Mouse (Mus musculus): ENCODE results near the gene Gng3. TPM values are rescaled to one million over a fixed set of nuclear protein-coding genes. Genes with fewer than 3 reads are reported as not detected.

Gene Gng3
- 187 and 233 TPM in 2 replicates for polyA plus RNA-seq (2012; rRNA removed)

GRCm38 (mm10) chr19:8839103-8839907 is at the start of gene Gng3:
Gene Gng3 (minus strand): TSS chr19:8839194.
- no peak for TF ChIP-seq CTCF (IDR thresholded peaks at IDR 0.05; ENCODE audit: borderline replicate concordance, extremely low read depth, insufficient read depth, insufficient read length)
- TF ChIP-seq POLR2A (IDR thresholded peaks at IDR 0.05; ENCODE audit: borderline replicate concordance, extremely low read depth, insufficient read depth, insufficient read length, poor library complexity, severe bottlenecking), result peak; percentile 34; the same call in 1 of the 2 replicates
- peak; percentile 98 for DNase-seq (ENCODE audit: low read depth)

GRCm38 (mm10) chr19:8887585-8888463 is 48.8 kb upstream of the Gng3 start:
- no peak for DNase-seq (ENCODE audit: low read depth)
- no peak for TF ChIP-seq CTCF (IDR thresholded peaks at IDR 0.05; ENCODE audit: borderline replicate concordance, extremely low read depth, insufficient read depth, insufficient read length)
- no peak for TF ChIP-seq POLR2A (IDR thresholded peaks at IDR 0.05; ENCODE audit: borderline replicate concordance, extremely low read depth, insufficient read depth, insufficient read length, poor library complexity, severe bottlenecking)

- no peak for DNase-seq (ENCODE audit: low read depth)
- TF ChIP-seq POLR2A (IDR thresholded peaks at IDR 0.05; ENCODE audit: borderline replicate concordance, extremely low read depth, insufficient read depth, insufficient read length, poor library complexity, severe bottlenecking), result no peak
- TF ChIP-seq CTCF (IDR thresholded peaks at IDR 0.05; ENCODE audit: borderline replicate concordance, extremely low read depth, insufficient read depth, insufficient read length), result no peak
Observed at GRCm38 (mm10) chr19:8886916-8887584, 48.1 kb upstream of the Gng3 start.

- TF ChIP-seq CTCF (IDR thresholded peaks at IDR 0.05; ENCODE audit: borderline replicate concordance, extremely low read depth, insufficient read depth, insufficient read length) (no peak), POLR2A (IDR thresholded peaks at IDR 0.05; ENCODE audit: borderline replicate concordance, extremely low read depth, insufficient read depth, insufficient read length, poor library complexity, severe bottlenecking) (no peak)
- no peak for DNase-seq (ENCODE audit: low read depth)
Observed at GRCm38 (mm10) chr19:8883616-8884015, 44.6 kb upstream of the Gng3 start, which contains the start of the genes Lbhd1 and Gm49403. Gene Lbhd1 (plus strand): TSS chr19:8883732. Gene Gm49403 (plus strand): TSS chr19:8883930.

GRCm38 (mm10) chr19:8881034-8881392 is 42.0 kb upstream of the Gng3 start:
- no peak for DNase-seq (ENCODE audit: low read depth)
- TF ChIP-seq POLR2A (IDR thresholded peaks at IDR 0.05; ENCODE audit: borderline replicate concordance, extremely low read depth, insufficient read depth, insufficient read length, poor library complexity, severe bottlenecking) (no peak), CTCF (IDR thresholded peaks at IDR 0.05; ENCODE audit: borderline replicate concordance, extremely low read depth, insufficient read depth, insufficient read length) (no peak)

GRCm38 (mm10) chr19:8880311-8881033 is 41.5 kb upstream of the Gng3 start, which contains the start of gene Uqcc3:
Gene Uqcc3 (minus strand): TSS chr19:8880923.
- TF ChIP-seq POLR2A (IDR thresholded peaks at IDR 0.05; ENCODE audit: borderline replicate concordance, extremely low read depth, insufficient read depth, insufficient read length, poor library complexity, severe bottlenecking) (peak; percentile 56; the same call in 1 of the 2 replicates), CTCF (IDR thresholded peaks at IDR 0.05; ENCODE audit: borderline replicate concordance, extremely low read depth, insufficient read depth, insufficient read length) (no peak)
- peak; percentile 96 for DNase-seq (ENCODE audit: low read depth)

GRCm38 (mm10) chr19:8875031-8875430 is 36.0 kb upstream of the Gng3 start:
- TF ChIP-seq POLR2A (IDR thresholded peaks at IDR 0.05; ENCODE audit: borderline replicate concordance, extremely low read depth, insufficient read depth, insufficient read length, poor library complexity, severe bottlenecking) (no peak), CTCF (IDR thresholded peaks at IDR 0.05; ENCODE audit: borderline replicate concordance, extremely low read depth, insufficient read depth, insufficient read length) (no peak)
- no peak for DNase-seq (ENCODE audit: low read depth)

GRCm38 (mm10) chr19:8872266-8872840 is 33.4 kb upstream of the Gng3 start:
- DNase-seq (ENCODE audit: low read depth), result no peak
- no peak for TF ChIP-seq POLR2A (IDR thresholded peaks at IDR 0.05; ENCODE audit: borderline replicate concordance, extremely low read depth, insufficient read depth, insufficient read length, poor library complexity, severe bottlenecking)
- no peak for TF ChIP-seq CTCF (IDR thresholded peaks at IDR 0.05; ENCODE audit: borderline replicate concordance, extremely low read depth, insufficient read depth, insufficient read length)

- TF ChIP-seq POLR2A (IDR thresholded peaks at IDR 0.05; ENCODE audit: borderline replicate concordance, extremely low read depth, insufficient read depth, insufficient read length, poor library complexity, severe bottlenecking), result no peak; the same call in 1 of the 2 replicates
- TF ChIP-seq CTCF (IDR thresholded peaks at IDR 0.05; ENCODE audit: borderline replicate concordance, extremely low read depth, insufficient read depth, insufficient read length), result no peak
- peak; percentile 99 for DNase-seq (ENCODE audit: low read depth)
Observed at GRCm38 (mm10) chr19:8871267-8872186, 32.5 kb upstream of the Gng3 start, which contains the start of gene Ubxn1. Gene Ubxn1 (plus strand): TSS chr19:8871496.

Data from brain, embryonic 14.5 days (tissue).